Mouse (Mus musculus) MEL (cell line): ENCODE measurements around the gene Umad1.

Experiments
- CTCF ChIP-seq, 3 experiments: IDR thresholded peaks in 2 of 3; conservative IDR thresholded peaks in 1 of 3; 2 replicates each; pipeline ENCODE4 v1.5.1; 2011 to 2012; ENCODE audit warnings: low read length in 3 of 3, low read depth in 2 of 3, mild to moderate bottlenecking in 2 of 3, improper control_type of control experiment in 1 of 3, inconsistent platforms in 1 of 3, mixed read lengths in 1 of 3, moderate library complexity in 1 of 3; ENCODE audit not compliant: control insufficient read depth in 1 of 3, insufficient read depth in 1 of 3, poor library complexity in 1 of 3, severe bottlenecking in 1 of 3
- E2F4 ChIP-seq: IDR thresholded peaks from 2 replicates; pipeline ENCODE4 v1.6.1; 2011; ENCODE audit warnings: low read depth, low read length, improper control_type of control experiment, borderline replicate concordance
- GATA1 ChIP-seq: IDR thresholded peaks from 2 replicates; pipeline ENCODE4 v1.6.1; 2011; ENCODE audit warnings: low read depth, low read length, improper control_type of control experiment
- MAX ChIP-seq: IDR thresholded peaks from 2 replicates; pipeline ENCODE4 v1.6.1; 2011; ENCODE audit warnings: low read length, improper control_type of control experiment
- MEF2A ChIP-seq: IDR thresholded peaks from 2 replicates; pipeline ENCODE4 v1.6.1; 2014; ENCODE audit warnings: low read depth, mild to moderate bottlenecking, inconsistent platforms, low read length, improper control_type of control experiment; ENCODE audit not compliant: poor library complexity, insufficient replicate concordance, severe bottlenecking; ENCODE audit errors: extremely low read depth

- no peak for TF ChIP-seq CTCF (IDR thresholded peaks at IDR 0.05 in 2 of 3, conservative IDR thresholded peaks at IDR 0.05 in 1 of 3; ENCODE audit: control insufficient read depth in 1 of 3, insufficient read depth in 1 of 3, low read depth in 2 of 3, low read length in 3 of 3, poor library complexity in 1 of 3, severe bottlenecking in 1 of 3)
- TF ChIP-seq E2F4 = no peak
- peak; percentile 37; the same call in 1 of the 2 replicates for TF ChIP-seq GATA1
- no peak for TF ChIP-seq MEF2A
- TF ChIP-seq MAX = no peak
Measured at GRCm38 (mm10) chr6:8390935-8391334, 131.8 kb downstream of the Umad1 start.
